29 mouse cellular contexts compared by ENCODE assay signal in genomic region chr4:107273683-107274082, GRCm38 (mm10). TPM values are rescaled to one million over a fixed set of nuclear protein-coding genes. Genes with fewer than 3 reads are reported as not detected.
DNase-seq lines count a peak whose midpoint lies in the region; ATAC-seq and TF ChIP-seq lines count a peak whose summit lies in the region.
"Had no signal": no experiment of that assay in that cellular context is flagged by ENCODE, and none has a peak within 500 bp of the region (broad histone marks: within the 10 kb centered on the region; RNA-seq: fewer than 3 reads in every experiment).

No protein-coding gene starts in this region.

- no peaks in the 10 kb centered on the region for H3K4me1 ChIP-seq in lung, postnatal 0 days (ENCODE audit: insufficient read depth, low read depth, low read length)
- H3K4me1 ChIP-seq in limb, embryonic 13.5 days = peaks cover 11% of the 10 kb centered on the region

- H3K27me3 ChIP-seq in lung, postnatal 0 days (replicated peaks; ENCODE audit: insufficient read depth, low read length) = no peaks in the 10 kb centered on the region
- H3K27me3 ChIP-seq in limb, embryonic 13.5 days = no peaks in the 10 kb centered on the region
- H3K27me3 ChIP-seq: heart, embryonic 13.5 days; hindbrain, embryonic 12.5 days; hindbrain, embryonic 15.5 days had no signal

- H3K4me3 ChIP-seq in layer of hippocampus, adult 2 months = no peak overlapping the region
- no peak overlapping the region for H3K4me3 ChIP-seq in lung, postnatal 0 days (ENCODE audit: low read depth, low read length)
- no peak overlapping the region for H3K4me3 ChIP-seq in limb, embryonic 13.5 days
- H3K4me3 ChIP-seq: forebrain, embryonic 10.5 days; forebrain, embryonic 13.5 days; heart, adult 2 months; heart, embryonic 10.5 days; heart, embryonic 13.5 days; hindbrain, embryonic 12.5 days; hindbrain, embryonic 15.5 days had no signal

- DNase-seq in layer of hippocampus, adult 2 months (ENCODE audit: low spot score in 2 of 2) = peak in 1 of 2 experiments; percentile 37
- DNase-seq in layer of hippocampus, postnatal 14 days (ENCODE audit: low spot score in 2 of 2) = no peak
- DNase-seq in lung, postnatal 0 days (ENCODE audit: low spot score) = peak; percentile 5
- DNase-seq in lung, adult 18-20 months = no peak
- no peak for DNase-seq in kidney, postnatal 14 days
- DNase-seq: adrenal gland, adult 8-10 months; adrenal gland, postnatal 25 days; cerebellum, adult 18-20 months; cerebellum, adult 9-10 months; cerebellum, postnatal 14 days; gastrocnemius, postnatal 25 days; heart, adult 2 months; heart, postnatal 14 days had no signal

- H3K9me3 ChIP-seq in lung, postnatal 0 days (ENCODE audit: low read length) = no peaks in the 10 kb centered on the region
- no peaks in the 10 kb centered on the region for H3K9me3 ChIP-seq in limb, embryonic 13.5 days
- H3K9me3 ChIP-seq: forebrain, embryonic 10.5 days; forebrain, embryonic 13.5 days; heart, embryonic 10.5 days; heart, embryonic 13.5 days; hindbrain, embryonic 12.5 days; hindbrain, embryonic 15.5 days had no signal

- no peak for ATAC-seq in lung, postnatal 0 days
- ATAC-seq in limb, embryonic 13.5 days (ENCODE audit: low FRiP score, low read depth) = no peak
- ATAC-seq in inflammation-experienced regulatory T-cells, adult 6 months = no peak
- ATAC-seq: activated CD4-positive, CD25-positive, alpha-beta regulatory T cell, adult 4 months; CD4-positive, CD25-positive, alpha-beta regulatory T cell, adult 4 months; forebrain, embryonic 13.5 days; forebrain, embryonic 16.5 days had no signal

- no peaks in the 10 kb centered on the region for H3K36me3 ChIP-seq in lung, postnatal 0 days (ENCODE audit: insufficient read depth, low read length)
- peaks cover 5% of the 10 kb centered on the region; the same call in 1 of the 2 replicates for H3K36me3 ChIP-seq in limb, embryonic 13.5 days
- H3K36me3 ChIP-seq: hindbrain, embryonic 12.5 days; hindbrain, embryonic 15.5 days had no signal

- no peak for TF ChIP-seq EP300 in lung, postnatal 0 days (IDR thresholded peaks at IDR 0.05)

- TF ChIP-seq CTCF in layer of hippocampus, adult 2 months (conservative IDR thresholded peaks at IDR 0.05) = no peak
- TF ChIP-seq CTCF in lung, postnatal 0 days (IDR thresholded peaks at IDR 0.05) = no peak

- H3K27ac ChIP-seq in layer of hippocampus, adult 2 months = peak overlapping the region; percentile 75; the same call in 1 of the 2 replicates
- H3K27ac ChIP-seq in lung, postnatal 0 days (ENCODE audit: low read length) = no peak overlapping the region
- peak overlapping the region; percentile 52; the same call in 1 of the 2 replicates for H3K27ac ChIP-seq in limb, embryonic 13.5 days
- H3K27ac ChIP-seq: forebrain, embryonic 10.5 days; forebrain, embryonic 13.5 days; heart, adult 2 months; heart, embryonic 10.5 days; heart, embryonic 13.5 days; hindbrain, embryonic 12.5 days; hindbrain, embryonic 15.5 days had no signal

- no peak overlapping the region for H3K4me2 ChIP-seq in lung, postnatal 0 days (replicated peaks; ENCODE audit: low read depth, low read length)
- no peak overlapping the region for H3K4me2 ChIP-seq in limb, embryonic 13.5 days (replicated peaks)
- H3K4me2 ChIP-seq: forebrain, embryonic 13.5 days; heart, embryonic 13.5 days; hindbrain, embryonic 12.5 days; hindbrain, embryonic 15.5 days had no signal

- no peak overlapping the region for H3K9ac ChIP-seq in lung, postnatal 0 days (replicated peaks; ENCODE audit: low read depth)
- H3K9ac ChIP-seq in limb, embryonic 13.5 days = no peak overlapping the region
- H3K9ac ChIP-seq: forebrain, embryonic 13.5 days; heart, embryonic 13.5 days; hindbrain, embryonic 12.5 days; hindbrain, embryonic 15.5 days had no signal

- WGBS in lung, postnatal 0 days = 75% methylated on average over 4 of the region's 4 CpGs
- 44% methylated on average over 4 of the region's 4 CpGs for WGBS in limb, embryonic 13.5 days

RNA-seq across cellular contexts. Expression of gene Hspb11, which starts 20.3 kb away (rescaled TPM):
- total RNA-seq in layer of hippocampus, adult 2 months (2021) = 10 to 100 TPM; 22.9 to 26.0 TPM
- total RNA-seq in layer of hippocampus, postnatal 14 days (2021) = 10 to 100 TPM; 19.3 to 21.3 TPM
- 44.6 and 51.3 TPM in 2 replicates for polyA plus RNA-seq in lung, postnatal 0 days (2015; fragmentation: Nextera tagmentation; extraction: Ambion mirVana)
- 44.0 and 44.9 TPM in 2 replicates for polyA plus RNA-seq in limb, embryonic 13.5 days (2015; fragmentation: Nextera tagmentation; extraction: Ambion mirVana)
- 10 to 100 TPM; 25.5 to 30.0 (median 25.5) TPM for polyA plus RNA-seq in inflammation-experienced regulatory T-cells, adult 6 months (2017; shearing (Covaris generic))

RNA-seq across cellular contexts. Expression of gene Lrrc42, which starts 20.4 kb away (rescaled TPM):
- total RNA-seq in layer of hippocampus, adult 2 months (2021) = 10 to 100 TPM; 31.7 to 33.4 TPM
- 10 to 100 TPM; 38.5 to 42.3 TPM for total RNA-seq in layer of hippocampus, postnatal 14 days (2021)
- 37.8 and 41.3 TPM in 2 replicates for polyA plus RNA-seq in lung, postnatal 0 days (2015; fragmentation: Nextera tagmentation; extraction: Ambion mirVana)
- 102 and 103 TPM in 2 replicates for polyA plus RNA-seq in limb, embryonic 13.5 days (2015; fragmentation: Nextera tagmentation; extraction: Ambion mirVana)
- polyA plus RNA-seq in inflammation-experienced regulatory T-cells, adult 6 months (2017; shearing (Covaris generic)) = 10 to 100 TPM; 18.8 to 25.8 (median 24.0) TPM

RNA-seq across cellular contexts. Expression of gene Dio1, which starts 33.3 kb away (rescaled TPM):
- total RNA-seq in layer of hippocampus, adult 2 months (2021) = not detected
- total RNA-seq in layer of hippocampus, postnatal 14 days (2021) = not detected
- polyA plus RNA-seq in lung, postnatal 0 days (2015; fragmentation: Nextera tagmentation; extraction: Ambion mirVana) = 0.33 and 0.82 TPM in 2 replicates
- not detected in 2 replicates for polyA plus RNA-seq in limb, embryonic 13.5 days (2015; fragmentation: Nextera tagmentation; extraction: Ambion mirVana)
- polyA plus RNA-seq in inflammation-experienced regulatory T-cells, adult 6 months (2017; shearing (Covaris generic)) = not detected
- total RNA-seq: adrenal gland, adult 8-10 months; adrenal gland, postnatal 25 days; gastrocnemius, postnatal 25 days; heart, adult 2 months; hematopoietic stem cell, adult 5-6 weeks; MEL had no signal
- polyA plus RNA-seq: activated CD4-positive, CD25-positive, alpha-beta regulatory T cell, adult 4 months; C2C12; CD4-positive, CD25-positive, alpha-beta regulatory T cell, adult 4 months; embryonic facial prominence, embryonic 11.5 days; embryonic facial prominence, embryonic 14.5 days; forebrain, embryonic 10.5 days; forebrain, embryonic 13.5 days; forebrain, embryonic 16.5 days; heart, adult 2 months; heart, embryonic 10.5 days; heart, embryonic 13.5 days; hindbrain, embryonic 12.5 days; hindbrain, embryonic 15.5 days had no signal

RNA-seq across cellular contexts. Expression of gene Yipf1, which starts 40.5 kb away (rescaled TPM):
- total RNA-seq in layer of hippocampus, adult 2 months (2021) = 10 to 100 TPM; 49.4 to 51.2 TPM
- 10 to 100 TPM; 49.9 to 53.6 TPM for total RNA-seq in layer of hippocampus, postnatal 14 days (2021)
- 71.7 and 76.3 TPM in 2 replicates for polyA plus RNA-seq in lung, postnatal 0 days (2015; fragmentation: Nextera tagmentation; extraction: Ambion mirVana)
- polyA plus RNA-seq in limb, embryonic 13.5 days (2015; fragmentation: Nextera tagmentation; extraction: Ambion mirVana) = 58.3 and 58.8 TPM in 2 replicates
- 100 to 1,000 TPM in 2 of 3 experiments, 10 to 100 TPM in 1; 84.1 to 102 (median 101) TPM for polyA plus RNA-seq in inflammation-experienced regulatory T-cells, adult 6 months (2017; shearing (Covaris generic))
